Mouse (Mus musculus) CH12.LX (cell line): ENCODE results near the gene Myo10.

Experiments
- EP300 ChIP-seq: IDR thresholded peaks from 2 replicates; pipeline ENCODE4 v1.6.1; 2011; ENCODE audit warnings: low read length, improper control_type of control experiment
- MXI1 ChIP-seq: IDR thresholded peaks from 2 replicates; pipeline ENCODE4 v1.6.1; 2011; ENCODE audit warnings: mild to moderate bottlenecking, low read depth, low read length, improper control_type of control experiment
- POLR2A ChIP-seq: IDR thresholded peaks from 2 replicates; pipeline ENCODE4 v1.6.1; 2011; ENCODE audit warnings: low read depth, mild to moderate bottlenecking, improper control_type of control experiment, low read length

GRCm38 (mm10) chr15:25688424-25689283, 66.3 kb downstream of the Myo10 start:
- no peak for TF ChIP-seq MXI1
- TF ChIP-seq POLR2A = no peak
- no peak for TF ChIP-seq EP300
